Mouse (Mus musculus) midbrain, embryonic 11.5 days (tissue): Measurements from ENCODE around the gene Gm28308. TPM values are rescaled to one million over a fixed set of nuclear protein-coding genes. Genes with fewer than 3 reads are reported as not detected.

ENCODE experiments used
- ATAC-seq: fragments of 200-750 bp; cut with Nextera tagmentation; 2 replicates; pipeline ENCODE4 v1.8.0; 2017; ENCODE audit warnings: moderate TSS enrichment, moderate library complexity; ENCODE audit not compliant: low FRiP score
- DNase-seq: peaks from one replicate; pipeline ENCODE4 v3.0.0; 2015; ENCODE audit warnings: low spot score; ENCODE audit errors: missing footprints
- H3K27ac ChIP-seq: fragments of 300-500 bp; sonication (generic); 2 replicates; pipeline ENCODE4 v1.5.1; 2014; ENCODE audit warnings: low read depth, low read length
- H3K27me3 ChIP-seq: fragments of 300-500 bp; sonication (generic); 2 replicates; pipeline ENCODE4 v1.6.1; 2014; ENCODE audit warnings: mild to moderate bottlenecking, low read length, moderate library complexity, mixed read lengths; ENCODE audit not compliant: control insufficient read depth, insufficient read depth
- H3K36me3 ChIP-seq: fragments of 300-500 bp; sonication (generic); 2 replicates; pipeline ENCODE4 v1.6.1; 2014; ENCODE audit warnings: mild to moderate bottlenecking, low read length, moderate library complexity, mixed read lengths; ENCODE audit not compliant: control insufficient read depth, insufficient read depth
- H3K4me1 ChIP-seq: fragments of 300-500 bp; sonication (generic); 2 replicates; pipeline ENCODE4 v1.6.1; 2014; ENCODE audit warnings: low read length; ENCODE audit not compliant: control insufficient read depth, insufficient read depth
- H3K4me2 ChIP-seq: fragments of 300-500 bp; sonication (generic); 2 replicates; pipeline ENCODE4 v1.6.1; 2014; ENCODE audit warnings: mild to moderate bottlenecking, moderate library complexity
- H3K4me3 ChIP-seq: fragments of 300-500 bp; sonication (generic); 2 replicates; pipeline ENCODE4 v1.5.1; 2014; ENCODE audit warnings: low read depth, low read length
- H3K9ac ChIP-seq: fragments of 300-500 bp; sonication (generic); 2 replicates; pipeline ENCODE4 v1.6.1; 2014; ENCODE audit warnings: low read length
- H3K9me3 ChIP-seq: fragments of 300-500 bp; sonication (generic); 2 replicates; pipeline ENCODE4 v1.6.1; 2016; ENCODE audit warnings: low read length; ENCODE audit not compliant: control insufficient read depth
- WGBS: fragments of 180-500 bp; shearing (Covaris S2); extraction: QIAGEN DNeasy Blood & Tissue Kit; methylation state at CpG from one replicate; pipeline ENCODE4 v1.1.7; 2014; 5-methylcytosine and 5-hydroxymethylcytosine counted together
- polyA plus RNA-seq: library from polyadenylated mRNA; unstranded; fragments of >200 nt; fragmentation: Nextera tagmentation; extraction: Ambion mirVana; gene quantifications from 2 replicates; pipeline ENCODE4 v1.2.1, GENCODE M21; 2014

Gm28308 gene
- polyA plus RNA-seq, 1 experiment from 2014 or later = not detected

DNA sequence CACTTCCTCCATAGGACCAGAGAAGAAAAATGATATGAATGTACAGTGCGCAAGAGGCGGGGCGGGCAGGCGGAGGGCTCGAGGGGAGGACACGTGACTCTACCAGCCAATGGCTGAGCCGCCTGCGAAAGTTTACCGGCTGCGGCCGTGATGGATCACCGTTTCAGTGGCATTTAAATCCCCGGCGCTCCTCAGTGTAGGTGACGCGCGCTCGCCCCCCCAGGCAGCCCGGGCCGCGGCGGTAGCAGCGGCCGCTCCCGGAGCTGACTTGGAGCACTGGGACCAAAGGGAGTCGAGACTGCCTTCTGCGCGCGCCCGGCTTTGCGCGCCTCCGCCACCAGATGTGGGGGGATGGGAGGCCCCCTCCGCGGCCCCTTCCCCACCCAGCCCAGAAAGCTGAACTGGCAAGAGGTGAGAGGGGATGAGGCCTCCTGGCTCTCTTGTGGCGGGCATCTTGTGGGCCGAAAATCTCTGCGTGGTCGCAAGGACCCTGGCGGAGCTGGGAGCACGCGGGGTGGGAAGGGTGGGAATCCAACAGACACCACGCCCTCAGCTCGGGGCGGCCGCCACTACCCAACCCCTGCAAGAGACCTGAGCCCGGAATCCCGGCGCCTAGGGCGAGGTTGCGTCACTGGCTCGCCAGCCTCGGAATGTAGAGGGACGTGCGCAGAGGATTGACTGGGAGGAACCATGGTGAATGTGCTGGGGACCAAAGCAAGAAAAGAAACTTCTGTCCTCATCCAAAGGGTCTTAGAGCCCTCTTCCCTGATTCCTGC, 54.7 kb downstream of the Gm28308 start, which contains the start of gene Hoxa1:
Gene Hoxa1, minus strand, starts transcription at position 42 of the 776 bp plus-strand sequence.
- under 1% methylated on average over 55 of the region's 55 CpGs for WGBS
- peak within 1 kb of the TSS; percentile 73 for H3K4me2 ChIP-seq
- H3K9ac ChIP-seq = no peak within 1 kb of the TSS
- DNase-seq (peak; percentile 95), ATAC-seq (peak; percentile 71)
- H3K4me3 ChIP-seq = peak within 1 kb of the TSS; percentile 38
- peaks cover 8% of the 10 kb centered on the region; the same call in 1 of the 2 replicates for H3K4me1 ChIP-seq
- peaks cover 97% of the 10 kb centered on the region for H3K27me3 ChIP-seq
- H3K36me3 ChIP-seq = no peaks in the 10 kb centered on the region
- no peak within 1 kb of the TSS for H3K27ac ChIP-seq
- H3K9me3 ChIP-seq = no peaks in the 10 kb centered on the region

DNA sequence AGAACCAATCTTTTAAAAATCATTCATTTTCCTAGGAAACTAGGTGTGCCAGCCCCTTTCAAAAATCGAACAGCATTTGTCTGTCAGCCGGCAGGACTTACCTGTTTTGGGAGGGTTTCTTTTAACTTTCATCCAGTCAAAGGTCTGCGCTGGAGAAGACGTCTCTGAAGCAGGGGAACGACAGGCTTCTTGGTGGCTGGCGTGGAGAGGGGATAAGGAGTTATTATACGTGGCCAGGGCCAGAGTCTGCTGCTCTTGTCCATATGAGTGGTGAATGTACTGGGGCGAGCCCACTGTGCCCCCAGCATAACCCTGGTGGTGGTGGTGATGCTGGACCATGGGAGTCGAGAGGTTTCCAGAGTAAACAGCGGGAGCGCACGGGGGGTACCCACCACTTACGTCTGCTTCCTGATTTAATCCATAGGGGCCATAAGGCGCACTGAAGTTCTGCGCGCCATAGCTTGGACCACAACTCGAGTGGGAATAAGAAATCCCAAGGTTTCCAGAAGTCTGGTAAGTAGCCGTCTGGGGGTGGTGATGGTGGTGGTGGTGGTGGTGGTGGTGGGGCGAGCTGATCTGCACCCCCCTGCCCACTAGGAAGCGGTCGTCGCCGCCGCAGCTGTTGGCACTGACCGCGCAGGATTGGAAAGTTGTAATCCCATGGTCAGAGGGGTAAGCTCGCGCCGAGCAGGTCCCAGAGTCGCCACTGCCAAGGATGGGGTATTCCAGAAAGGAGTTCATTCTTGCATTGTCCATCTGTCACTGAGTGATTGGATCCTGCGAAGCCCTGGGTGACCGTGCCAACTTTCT, 55.5 kb downstream of the Gm28308 start:
- ATAC-seq (peak; percentile 68), DNase-seq (peak; percentile 90)
- H3K27me3 ChIP-seq = peaks cover 97% of the 10 kb centered on the region
- peak overlapping the region; percentile 38 for H3K4me3 ChIP-seq
- no peaks in the 10 kb centered on the region for H3K36me3 ChIP-seq
- peak overlapping the region; percentile 73 for H3K4me2 ChIP-seq
- no peak overlapping the region for H3K27ac ChIP-seq
- WGBS = 1% methylated on average over 32 of the region's 32 CpGs
- peaks cover 8% of the 10 kb centered on the region; the same call in 1 of the 2 replicates for H3K4me1 ChIP-seq
- H3K9ac ChIP-seq = no peak overlapping the region
- no peaks in the 10 kb centered on the region for H3K9me3 ChIP-seq

DNA sequence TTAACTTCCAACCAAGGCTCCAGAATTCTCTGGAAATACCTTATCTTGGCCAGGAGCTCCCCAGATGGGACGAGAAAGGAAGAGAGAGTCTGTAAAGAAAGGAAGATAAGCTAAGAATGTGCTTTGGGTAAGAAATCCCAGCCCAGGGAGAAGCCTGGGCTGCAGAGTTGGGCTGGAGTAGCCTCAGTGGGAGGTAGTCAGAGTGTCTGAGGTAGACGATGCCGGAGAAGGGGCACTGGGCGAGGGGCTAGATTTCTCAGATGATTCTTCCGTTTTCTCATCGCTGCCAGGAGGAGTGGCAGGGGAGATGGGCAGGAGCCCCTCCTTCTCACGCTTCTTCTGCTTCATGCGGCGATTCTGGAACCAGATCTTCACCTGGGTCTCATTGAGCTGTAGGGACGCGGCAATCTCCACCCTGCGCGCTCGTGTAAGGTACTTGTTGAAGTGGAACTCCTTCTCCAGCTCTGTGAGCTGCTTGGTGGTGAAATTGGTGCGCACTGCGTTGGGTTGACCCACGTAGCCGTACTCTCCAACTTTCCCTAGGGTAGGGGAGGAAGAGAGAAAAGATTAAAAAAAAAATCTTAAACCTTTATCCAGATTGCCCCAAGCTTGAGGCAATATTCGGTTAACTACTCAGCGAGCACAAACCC, 56.5 kb downstream of the Gm28308 start:
- Histone ChIP-seq H3K27me3 (peaks cover 99% of the 10 kb centered on the region), H3K4me1 (peaks cover 8% of the 10 kb centered on the region; the same call in 1 of the 2 replicates), H3K27ac (no peak overlapping the region), H3K36me3 (no peaks in the 10 kb centered on the region), H3K4me2 (no peak overlapping the region), H3K4me3 (no peak overlapping the region), H3K9ac (no peak overlapping the region), H3K9me3 (no peaks in the 10 kb centered on the region)
- WGBS = under 1% methylated on average over 20 of the region's 20 CpGs
- DNase-seq = peak; percentile 90
- ATAC-seq = no peak

DNA sequence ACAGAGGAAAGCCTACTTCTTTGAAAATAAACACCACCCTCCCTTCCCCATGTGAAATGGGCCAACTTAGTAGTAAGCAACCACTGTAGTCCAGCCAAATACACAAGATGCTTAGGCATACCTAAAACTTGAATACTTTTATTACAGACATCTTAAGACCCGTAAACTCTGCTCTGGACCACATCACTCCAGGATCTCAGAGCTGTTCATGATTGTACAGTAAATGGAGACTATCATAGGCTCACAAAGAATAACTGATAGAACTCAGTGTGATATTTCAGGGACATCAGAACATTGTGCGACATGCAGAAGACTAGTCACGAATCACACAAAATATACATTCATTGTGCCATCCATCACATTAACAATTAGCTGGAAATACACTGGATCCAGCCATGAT, 57.7 kb downstream of the Gm28308 start:
- DNase-seq (peak; percentile 92), ATAC-seq (no peak)
- 40% methylated on average over 3 of the region's 3 CpGs for WGBS
- Histone ChIP-seq H3K4me3 (no peak overlapping the region), H3K27ac (no peak overlapping the region), H3K4me1 (peaks cover 8% of the 10 kb centered on the region; the same call in 1 of the 2 replicates), H3K27me3 (peaks cover 99% of the 10 kb centered on the region), H3K36me3 (no peaks in the 10 kb centered on the region), H3K9me3 (no peaks in the 10 kb centered on the region), H3K9ac (no peak overlapping the region), H3K4me2 (no peak overlapping the region)

DNA sequence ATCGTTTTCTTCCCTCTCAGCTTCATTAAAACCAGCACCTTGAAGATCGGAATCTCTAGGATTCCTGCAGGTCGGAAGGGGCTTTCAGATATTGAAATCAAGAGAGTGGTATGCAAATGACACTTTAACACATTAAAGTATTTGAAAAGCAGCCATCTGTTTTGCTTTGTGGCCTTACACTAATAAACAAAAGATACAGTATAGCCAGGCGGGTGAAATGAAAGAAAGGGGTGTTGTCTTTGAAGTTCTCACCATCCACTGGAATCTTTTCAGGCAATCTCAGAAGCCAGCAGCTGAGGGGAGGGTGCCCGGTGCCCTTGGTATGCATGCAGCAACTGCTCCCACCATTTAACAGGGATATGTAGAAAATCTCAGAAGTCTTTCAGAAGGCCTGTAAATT, 59.1 kb downstream of the Gm28308 start:
- H3K4me3 ChIP-seq = no peak overlapping the region
- H3K9me3 ChIP-seq = no peaks in the 10 kb centered on the region; the same call in 1 of the 2 replicates
- peaks cover 98% of the 10 kb centered on the region for H3K27me3 ChIP-seq
- H3K27ac ChIP-seq = no peak overlapping the region
- H3K9ac ChIP-seq = no peak overlapping the region
- H3K4me1 ChIP-seq = peaks cover 8% of the 10 kb centered on the region; the same call in 1 of the 2 replicates
- 1% methylated on average over 5 of the region's 5 CpGs for WGBS
- no peak for ATAC-seq
- peak; percentile 90 for DNase-seq
- H3K36me3 ChIP-seq = no peaks in the 10 kb centered on the region
- no peak overlapping the region for H3K4me2 ChIP-seq

DNA sequence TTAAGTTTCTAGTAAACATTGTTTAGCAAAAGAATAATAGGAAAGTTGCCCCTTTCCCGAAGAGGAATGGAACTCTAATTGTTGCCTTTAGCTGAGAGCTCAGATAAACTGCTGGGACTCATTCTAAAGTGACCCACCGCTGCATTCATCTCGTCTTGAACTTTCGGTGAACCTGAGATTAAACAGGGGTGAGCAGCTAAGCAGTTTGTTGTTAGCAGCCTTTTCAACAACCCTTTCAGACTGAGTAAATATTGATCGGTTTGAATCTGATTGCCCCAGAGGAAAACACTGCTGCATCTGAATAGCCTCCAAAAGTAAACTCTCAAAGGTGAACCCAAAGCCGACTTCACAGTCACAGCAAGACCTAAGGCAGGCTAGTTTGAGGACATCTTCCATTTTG, 59.9 kb downstream of the Gm28308 start:
- Histone ChIP-seq H3K27me3 (peaks cover 96% of the 10 kb centered on the region), H3K9me3 (no peaks in the 10 kb centered on the region; the same call in 1 of the 2 replicates), H3K36me3 (no peaks in the 10 kb centered on the region), H3K27ac (no peak overlapping the region), H3K4me3 (no peak overlapping the region), H3K4me1 (peaks cover under 1% of the 10 kb centered on the region; the same call in 1 of the 2 replicates), H3K4me2 (no peak overlapping the region), H3K9ac (no peak overlapping the region)
- 0% methylated on average over 6 of the region's 6 CpGs for WGBS
- no peak for ATAC-seq
- peak; percentile 91 for DNase-seq

DNA sequence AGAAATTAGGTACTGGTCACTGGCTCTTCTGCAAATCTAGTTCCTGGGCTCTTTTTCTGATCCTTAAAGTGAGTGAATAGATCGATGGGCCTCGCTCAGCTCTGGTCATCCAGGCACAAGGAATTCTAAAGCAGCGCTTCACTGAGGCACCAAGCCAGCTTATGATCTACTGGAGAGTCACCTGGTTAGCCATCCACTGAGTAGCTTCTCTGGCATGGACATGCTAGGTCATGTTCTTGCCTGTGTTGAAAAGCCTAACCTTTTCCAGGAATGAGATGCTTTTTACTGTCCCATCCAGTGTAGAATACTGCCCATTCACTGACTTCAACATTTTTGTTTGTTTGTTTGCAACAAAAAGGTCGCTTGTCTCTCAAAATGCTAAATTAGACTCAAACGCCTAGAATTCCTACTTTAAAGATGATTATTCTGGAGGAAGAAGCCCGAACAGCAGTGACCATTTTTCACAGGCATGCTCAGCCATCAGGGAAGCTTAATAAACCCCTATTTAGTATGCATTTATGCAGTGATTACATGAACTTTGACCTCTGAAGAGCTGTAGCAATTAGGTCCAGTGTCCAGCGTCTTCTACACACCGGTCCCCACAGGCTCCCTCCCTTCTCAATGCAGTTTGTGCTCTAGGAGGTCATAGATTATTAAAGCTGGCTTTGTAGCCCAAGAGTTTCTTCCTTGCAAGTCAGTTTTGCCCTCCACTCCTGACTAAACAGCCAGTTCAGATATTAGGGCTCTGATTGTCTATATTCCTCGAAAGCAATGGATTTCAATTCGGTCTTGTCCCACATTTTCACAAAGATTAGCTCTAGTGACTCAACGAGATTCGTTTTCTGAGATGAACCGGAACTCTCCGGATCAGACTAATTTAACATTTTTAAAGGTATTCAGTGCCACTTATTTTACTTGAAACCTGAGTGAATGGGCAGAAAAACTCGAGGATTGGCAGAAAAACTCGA, 60.6 kb downstream of the Gm28308 start:
- Histone ChIP-seq H3K4me2 (no peak overlapping the region), H3K27me3 (peaks cover 93% of the 10 kb centered on the region), H3K9ac (no peak overlapping the region), H3K9me3 (no peaks in the 10 kb centered on the region; the same call in 1 of the 2 replicates), H3K4me3 (no peak overlapping the region), H3K27ac (no peak overlapping the region), H3K36me3 (no peaks in the 10 kb centered on the region), H3K4me1 (no peaks in the 10 kb centered on the region)
- ATAC-seq = no peak
- WGBS = 2% methylated on average over 16 of the region's 16 CpGs
- peak; percentile 93 for DNase-seq

DNA sequence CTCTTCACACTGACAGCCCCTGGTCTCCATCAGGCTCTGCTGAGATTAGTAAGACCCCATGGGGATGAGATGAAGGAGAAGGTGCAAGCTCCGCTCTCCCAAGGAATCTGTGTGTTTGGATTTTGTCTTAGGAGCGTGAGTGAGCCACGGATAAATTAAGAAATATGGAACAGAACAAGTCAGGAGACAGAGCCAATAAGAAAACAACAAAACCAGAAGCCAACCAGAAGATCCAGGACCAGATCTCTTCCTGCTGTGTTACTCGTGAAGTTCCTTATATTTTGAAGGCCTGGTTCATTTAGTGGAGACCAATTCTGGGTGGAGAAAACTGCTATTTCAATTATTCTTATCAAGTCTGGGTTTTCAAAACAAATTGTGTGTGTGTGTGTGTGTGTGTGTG, 61.6 kb downstream of the Gm28308 start:
- Histone ChIP-seq H3K27ac (no peak overlapping the region), H3K4me1 (no peaks in the 10 kb centered on the region), H3K9me3 (no peaks in the 10 kb centered on the region; the same call in 1 of the 2 replicates), H3K27me3 (peaks cover 91% of the 10 kb centered on the region), H3K4me3 (no peak overlapping the region), H3K4me2 (no peak overlapping the region), H3K36me3 (no peaks in the 10 kb centered on the region), H3K9ac (no peak overlapping the region)
- 2% methylated on average over 4 of the region's 4 CpGs for WGBS
- peak; percentile 87 for DNase-seq
- ATAC-seq = no peak
